Mouse (Mus musculus) gonadal fat pad, adult 2 months (tissue): Measurements from ENCODE around the gene Ift80. TPM values are rescaled to one million over a fixed set of nuclear protein-coding genes. Genes with fewer than 3 reads are reported as not detected.
"Not testable (repeated sequence)": the region's sequence is repeated elsewhere in the genome, so short reads cannot be mapped to it uniquely, and the experiment has no call there.

Experiments used
- DNase-seq: peaks from one replicate; pipeline ENCODE4 v3.0.0-alpha.2; 2012; ENCODE audit warnings: low read depth
- polyA plus RNA-seq: library from polyadenylated mRNA; depleted of rRNA; stranded (reverse); fragments of >200 nt; gene quantifications from 2 replicates; pipeline ENCODE4 v1.2.3, GENCODE M21; 2012; rRNA removed

The Ift80 gene
- polyA plus RNA-seq, 1 experiment, result 2.7 TPM

- DNase-seq, result no peak
Measured at GRCm38 (mm10) chr3:68935498-68935897, 68.9 kb downstream of the Ift80 start.

- no peak for DNase-seq
Measured at GRCm38 (mm10) chr3:68934259-68934658, 70.1 kb downstream of the Ift80 start.

GRCm38 (mm10) chr3:68928619-68929018 is 75.8 kb downstream of the Ift80 start:
- DNase-seq, result no peak

- DNase-seq, result no peak
Measured at GRCm38 (mm10) chr3:68907509-68907908, 96.9 kb downstream of the Ift80 start.

GRCm38 (mm10) chr3:68904902-68905778 is 99.2 kb downstream of the Ift80 start:
- no peak for DNase-seq

GRCm38 (mm10) chr3:68902636-68903035 is 101.7 kb downstream of the Ift80 start:
- DNase-seq, result not testable (repeated sequence)

GRCm38 (mm10) chr3:68897154-68897553 is 107.2 kb downstream of the Ift80 start:
- DNase-seq, result no peak

GRCm38 (mm10) chr3:68895426-68895825 is 108.9 kb downstream of the Ift80 start:
- DNase-seq, result no peak

GRCm38 (mm10) chr3:68886845-68887244 is 117.5 kb downstream of the Ift80 start:
- no peak for DNase-seq

GRCm38 (mm10) chr3:68874079-68874478 is 130.3 kb downstream of the Ift80 start:
- DNase-seq, result no peak

GRCm38 (mm10) chr3:68870568-68870950 is 133.8 kb downstream of the Ift80 start:
- no peak for DNase-seq

GRCm38 (mm10) chr3:68869691-68870567 is 134.4 kb downstream of the Ift80 start:
- DNase-seq, result no peak

- no peak for DNase-seq
Measured at GRCm38 (mm10) chr3:68869211-68869690, 135.1 kb downstream of the Ift80 start, which contains the start of gene 1110032F04Rik. 1110032F04Rik (plus strand) TSS chr3:68869586.

- no peak for DNase-seq
Measured at GRCm38 (mm10) chr3:68852414-68852813, 152.0 kb downstream of the Ift80 start.

- DNase-seq, result no peak
Measured at GRCm38 (mm10) chr3:68848323-68848722, 156.0 kb downstream of the Ift80 start.

- no peak for DNase-seq
Measured at GRCm38 (mm10) chr3:68844025-68844424, 160.3 kb downstream of the Ift80 start.

Other genes starting within 250 kb of the Ift80 start
- gene 1110032F04Rik, start 135.0 kb downstream of the Ift80 start, polyA plus RNA-seq, result 1.5 and 2.6 TPM in 2 replicates
- gene Smc4, start 168 bp upstream of the Ift80 start, polyA plus RNA-seq, result 2.2 and 2.9 TPM in 2 replicates
- gene Trim59, start 40.2 kb upstream of the Ift80 start, polyA plus RNA-seq, result 0.23 and 0.49 TPM in 2 replicates
- gene Kpna4, start 122.5 kb upstream of the Ift80 start, polyA plus RNA-seq, result 18.4 and 18.5 TPM in 2 replicates
- not detected in 2 replicates for gene Arl14, start 217.8 kb upstream of the Ift80 start, polyA plus RNA-seq